Mouse (Mus musculus): ENCODE measurements at regions not wholly inside any gene's neighbourhood (a gene's known extent, or its start where the extent isn't known, plus 50 kb on each side); places are given as distances from the start of the nearest gene placed in this dataset.

DNA sequence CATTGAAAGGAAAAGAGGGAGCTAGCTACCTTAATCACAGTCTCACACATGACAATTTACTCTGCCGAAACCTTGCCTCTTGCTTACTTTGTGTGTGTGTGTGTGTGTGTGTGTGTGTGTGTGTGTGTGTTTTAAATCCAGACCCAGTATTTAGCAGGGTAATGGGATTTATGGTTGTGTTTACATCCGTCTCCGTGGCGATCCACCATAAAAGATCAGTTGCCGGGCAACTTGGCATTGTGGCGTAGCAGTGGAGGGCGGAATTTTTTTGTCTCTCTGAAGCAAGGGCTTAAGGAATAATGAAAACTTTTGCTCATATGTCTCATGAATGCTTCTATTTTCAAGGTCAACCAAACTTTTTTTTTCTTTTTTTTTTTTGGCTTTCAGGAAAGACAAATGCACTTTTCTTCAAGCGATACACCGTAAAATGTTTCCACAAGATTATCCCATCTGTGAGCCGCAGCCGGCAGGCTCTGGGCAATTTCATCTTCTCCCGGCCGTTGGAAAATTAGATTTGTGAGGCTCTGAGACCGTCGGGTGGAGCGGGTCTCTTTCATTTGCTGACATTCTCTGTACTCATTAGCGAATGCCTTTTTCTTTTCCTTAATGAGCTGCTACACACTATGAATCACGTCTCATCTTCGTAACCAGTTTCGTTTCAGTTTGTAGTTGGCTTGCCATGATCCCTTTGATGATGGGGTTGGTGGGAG is 53.9 kb upstream of the Ptch1 start:
- no peak for ATAC-seq (replicated peaks; ENCODE audit: poor library complexity, severe bottlenecking)

DNA sequence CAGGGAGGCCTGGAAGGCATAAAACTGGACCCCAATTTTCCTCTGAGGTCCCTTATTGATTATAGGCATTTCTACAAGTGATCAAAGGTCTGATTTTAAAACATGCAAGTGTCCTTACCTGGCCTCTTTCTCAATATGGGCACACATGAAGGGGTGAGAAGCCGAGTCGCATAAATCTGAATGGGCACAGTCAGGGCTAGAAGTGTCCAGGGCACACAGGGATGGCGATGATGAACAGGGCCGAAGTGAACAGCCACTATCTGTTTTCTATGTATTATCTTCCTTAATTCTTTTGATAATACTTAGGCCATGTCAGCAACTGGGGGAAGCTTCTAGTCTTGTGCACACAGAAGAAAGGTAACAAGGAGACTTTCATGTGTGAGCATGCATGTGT is 54.5 kb upstream of the Ptch1 start:
- no peak for ATAC-seq (replicated peaks; ENCODE audit: poor library complexity, severe bottlenecking)

DNA sequence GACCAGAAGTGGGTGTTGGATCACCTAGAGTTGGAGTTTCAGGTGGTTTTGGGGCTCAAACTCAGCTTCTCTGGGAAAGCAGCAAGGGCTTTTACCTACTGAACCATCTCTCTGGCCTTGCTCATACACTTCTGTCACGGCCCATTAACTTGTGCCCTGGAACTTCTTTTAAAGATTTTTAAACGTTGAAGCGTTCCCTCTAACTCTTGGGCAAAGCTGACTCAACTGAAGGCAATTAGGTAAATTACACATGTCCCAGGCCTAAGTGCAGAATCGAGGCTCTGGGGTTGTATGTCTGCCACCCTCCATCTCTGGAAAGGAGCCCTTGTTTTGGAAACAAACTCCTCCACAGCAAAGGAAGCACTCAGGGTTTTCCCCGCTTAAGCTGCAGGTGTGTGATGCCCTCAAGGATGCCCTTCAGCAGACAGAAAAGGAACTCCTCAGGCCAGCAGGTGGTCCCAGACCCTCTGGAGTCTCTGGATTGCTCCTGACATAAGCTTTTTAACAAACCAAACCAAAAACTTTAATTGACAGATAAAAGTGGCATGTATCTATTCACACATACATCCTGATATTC is 58.5 kb upstream of the Ptch1 start:
- no peak for ATAC-seq (replicated peaks; ENCODE audit: poor library complexity, severe bottlenecking)

DNA sequence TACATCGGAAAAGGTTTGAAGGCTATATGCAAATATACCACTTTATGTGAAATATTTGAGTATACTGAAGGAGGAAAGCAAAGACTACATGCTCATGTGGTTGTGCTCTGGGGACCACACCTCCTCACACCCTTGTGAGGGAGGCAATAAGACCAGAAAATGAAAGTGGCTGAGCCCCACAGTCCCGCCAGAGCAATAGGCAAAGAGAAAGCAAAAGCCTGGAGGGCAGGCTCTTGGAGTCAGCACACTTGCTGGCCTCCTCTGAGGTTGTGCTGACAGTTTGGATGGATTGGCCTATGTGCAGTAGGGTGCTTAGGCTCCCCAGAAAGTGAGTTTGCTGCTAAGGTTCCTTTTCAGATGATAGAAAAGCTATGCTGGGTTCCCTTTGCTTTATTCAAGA is 60.9 kb upstream of the Ptch1 start:
- ATAC-seq (replicated peaks; ENCODE audit: poor library complexity, severe bottlenecking): no peak

GRCm38 (mm10) chr13:63641649-63642226 is 68.3 kb upstream of the Ptch1 start:
- ATAC-seq (replicated peaks; ENCODE audit: poor library complexity, severe bottlenecking): no peak

DNA sequence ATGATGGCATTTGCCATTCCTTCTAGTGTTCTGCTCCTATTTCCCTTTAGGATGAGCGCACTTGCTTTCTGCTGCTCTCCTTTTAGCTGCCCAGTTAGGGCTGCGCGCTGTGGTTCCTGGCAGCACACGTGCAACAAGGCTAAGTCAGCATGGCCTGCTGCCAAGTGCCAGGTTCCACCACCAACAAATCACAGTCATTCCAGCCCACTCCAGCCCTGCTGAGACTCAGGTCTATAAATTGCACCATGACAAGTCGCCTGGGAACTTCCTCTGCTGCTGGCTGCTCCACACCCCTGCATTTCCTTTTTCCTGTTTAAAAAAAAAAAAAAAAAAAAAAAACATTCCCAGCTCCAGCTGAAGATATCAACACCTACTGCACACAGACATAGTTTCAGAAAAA is 69.2 kb upstream of the Ptch1 start:
- peak; percentile 48; the same call in 1 of the 2 replicates for ATAC-seq (replicated peaks; ENCODE audit: poor library complexity, severe bottlenecking)

DNA sequence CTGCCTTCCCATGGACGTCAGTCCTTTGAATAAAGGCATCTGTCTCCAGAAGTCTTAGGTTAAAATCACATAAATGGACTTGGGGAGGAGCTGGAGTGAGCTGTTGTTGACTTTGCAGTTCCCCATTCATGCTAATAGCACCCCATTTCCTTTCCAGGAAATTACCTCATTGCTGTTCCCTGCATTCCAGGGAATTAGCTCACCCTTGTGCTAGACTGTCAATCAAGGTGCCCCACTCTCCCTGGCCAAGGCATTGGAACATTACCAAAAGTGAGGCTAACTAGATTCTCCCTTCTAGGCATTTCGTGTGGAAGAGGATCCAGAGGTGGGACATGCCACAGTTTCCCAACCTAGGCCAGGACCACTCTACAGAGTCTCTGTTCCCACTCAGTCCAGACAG is 70.0 kb upstream of the Ptch1 start:
- no peak for ATAC-seq (replicated peaks; ENCODE audit: poor library complexity, severe bottlenecking)

DNA sequence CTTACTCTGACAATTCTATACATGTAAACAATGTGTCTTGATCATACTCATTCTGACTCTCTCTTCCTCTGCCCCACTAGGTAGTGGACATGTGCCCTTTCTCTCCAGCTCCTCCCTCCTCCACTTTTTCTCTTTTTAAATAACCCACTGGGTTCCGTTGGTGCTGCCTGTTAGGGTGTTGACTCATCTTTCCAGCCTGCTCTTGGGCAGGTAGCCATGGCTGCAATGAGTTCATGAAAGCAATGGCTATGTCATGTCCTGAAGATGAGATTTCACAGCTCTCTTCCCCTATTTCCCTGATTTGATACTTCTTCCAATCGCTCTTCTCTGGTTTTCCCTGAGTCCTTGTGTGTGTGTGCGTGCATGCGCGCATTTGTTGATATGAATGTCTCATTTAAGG is 70.9 kb upstream of the Ptch1 start:
- no peak for ATAC-seq (replicated peaks; ENCODE audit: poor library complexity, severe bottlenecking)

- ATAC-seq (replicated peaks; ENCODE audit: poor library complexity, severe bottlenecking): no peak
These were observed 75.8 kb upstream of the Ptch1 start for GRCm38 (mm10) chr13:63649058-63649647.

DNA sequence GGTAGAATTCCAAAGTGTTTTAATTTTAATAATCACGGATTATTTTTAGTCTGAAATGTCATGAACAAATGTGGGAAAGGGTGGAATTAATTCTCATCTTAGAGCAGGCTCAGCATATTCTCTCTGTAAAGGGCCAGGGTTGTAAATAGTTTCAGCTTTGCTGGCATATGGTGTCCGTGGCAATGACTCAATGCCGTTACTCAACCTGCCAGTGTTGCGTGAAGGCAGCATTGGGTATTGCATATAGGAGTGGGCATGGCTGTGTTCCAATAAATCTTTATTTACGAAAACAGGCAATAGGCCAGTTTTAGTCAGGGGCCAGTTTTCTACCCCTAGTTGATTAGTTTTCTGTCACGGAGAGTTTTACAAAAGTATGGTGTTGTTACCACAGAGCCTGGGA is 81.1 kb upstream of the Ptch1 start:
- no peak for ATAC-seq (replicated peaks; ENCODE audit: poor library complexity, severe bottlenecking)

DNA sequence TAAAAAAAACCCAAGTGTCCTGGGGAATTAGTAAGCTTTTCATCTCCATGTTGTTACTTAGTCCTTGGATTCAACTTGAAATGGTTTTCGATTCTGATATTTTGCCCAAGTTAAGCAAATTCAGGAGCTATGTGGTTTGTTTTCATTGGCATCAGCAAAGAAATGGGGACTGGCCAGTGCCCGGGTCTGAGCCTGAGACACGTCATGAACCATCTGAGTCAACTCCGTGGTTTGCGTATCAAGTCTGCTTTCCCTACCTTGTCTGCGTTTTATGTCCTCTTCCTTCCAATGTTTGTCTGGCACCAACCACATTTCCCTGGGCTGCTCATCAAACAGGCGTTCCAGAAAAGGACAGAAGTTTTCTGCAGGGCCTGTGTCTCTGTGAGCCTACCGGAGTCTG is 83.7 kb upstream of the Ptch1 start:
- ATAC-seq (replicated peaks; ENCODE audit: poor library complexity, severe bottlenecking): no peak

DNA sequence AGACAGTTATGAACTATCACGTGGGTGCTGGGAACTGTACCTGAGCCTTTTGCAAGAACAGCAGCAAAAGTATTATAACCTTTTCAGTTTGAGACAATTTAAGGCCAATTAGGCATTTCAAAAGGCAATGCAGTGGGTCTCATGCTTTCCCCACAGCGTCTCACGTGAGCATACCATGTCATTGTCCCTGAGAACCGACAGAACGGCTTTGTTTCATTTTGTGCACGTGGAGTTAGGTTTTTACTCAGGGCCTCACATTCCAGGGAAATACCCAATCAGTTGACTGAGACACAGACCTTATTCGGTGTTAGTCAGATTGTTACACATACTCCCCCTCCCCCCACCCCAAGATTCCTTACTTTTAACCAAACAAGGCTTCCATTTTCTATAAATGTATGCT is 86.0 kb upstream of the Ptch1 start:
- no peak for ATAC-seq (replicated peaks; ENCODE audit: poor library complexity, severe bottlenecking)

- ATAC-seq (replicated peaks; ENCODE audit: poor library complexity, severe bottlenecking): no peak
These were observed 87.0 kb upstream of the Ptch1 start for GRCm38 (mm10) chr13:63660431-63660830.

- ATAC-seq (replicated peaks; ENCODE audit: poor library complexity, severe bottlenecking): no peak
These were observed 95.2 kb upstream of the Ptch1 start for GRCm38 (mm10) chr13:63668576-63668975.

DNA sequence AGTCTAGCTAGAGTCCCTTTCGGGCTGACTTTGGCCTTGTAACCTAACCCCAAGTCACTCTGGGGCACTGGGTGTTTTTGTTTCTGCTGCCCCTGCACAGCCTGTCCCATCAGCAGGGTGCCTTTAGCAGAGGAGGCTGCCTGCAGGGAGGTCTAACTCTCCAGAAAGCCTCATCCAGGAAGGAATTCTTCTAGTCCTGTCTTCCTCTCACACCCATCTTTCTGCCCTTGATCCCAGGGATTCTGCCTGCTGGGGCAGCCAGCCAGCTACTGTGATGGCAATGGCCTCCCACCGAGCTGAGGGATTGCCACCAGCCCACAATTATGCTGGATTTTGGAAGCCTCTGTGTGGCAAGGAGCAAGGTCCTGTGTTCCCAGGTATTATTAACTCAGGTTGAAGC is 95.6 kb upstream of the Ptch1 start:
- ATAC-seq (replicated peaks; ENCODE audit: poor library complexity, severe bottlenecking): no peak

DNA sequence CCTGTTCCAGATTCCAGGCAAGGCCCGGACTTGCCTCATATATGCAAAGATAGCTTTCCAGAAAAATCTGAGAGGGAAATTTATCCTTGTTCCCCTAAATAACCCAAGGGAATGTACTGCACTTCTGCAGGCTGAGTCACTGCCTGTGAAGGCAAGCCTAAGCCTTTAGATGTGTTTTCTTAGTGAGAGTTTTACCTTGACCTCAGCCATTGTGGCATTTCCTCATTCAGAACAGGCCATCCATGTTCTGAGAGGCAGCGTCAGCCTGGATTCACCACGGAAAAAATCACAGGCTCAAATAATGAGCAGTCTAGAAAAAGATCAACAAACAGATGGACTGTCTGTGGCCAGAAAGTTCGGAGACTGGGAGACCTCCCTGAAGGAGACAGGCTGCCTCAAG is 99.0 kb upstream of the Ptch1 start:
- no peak for ATAC-seq (replicated peaks; ENCODE audit: poor library complexity, severe bottlenecking)

DNA sequence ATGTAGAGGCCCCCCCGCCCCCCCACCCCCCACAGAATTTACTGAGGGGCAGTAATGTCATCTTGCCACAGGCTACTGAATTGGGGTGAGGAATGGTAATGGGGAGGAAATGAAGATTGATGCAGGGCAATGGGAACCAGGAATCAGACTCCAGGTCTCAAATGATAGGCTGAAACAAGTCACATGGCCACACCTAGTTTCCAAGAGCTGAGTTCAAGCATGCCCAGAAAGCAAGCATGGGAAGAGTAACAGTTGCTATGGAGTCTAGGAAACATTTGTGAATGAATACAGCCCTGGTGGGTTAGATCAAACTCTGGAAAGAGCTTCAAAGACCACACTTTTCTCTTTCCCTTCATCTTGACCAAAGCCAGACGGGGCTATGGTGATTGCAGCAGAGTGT is 104.3 kb upstream of the Ptch1 start:
- ATAC-seq (replicated peaks; ENCODE audit: poor library complexity, severe bottlenecking): no peak

GRCm38 (mm10) chr13:63678265-63679260 is 105.2 kb upstream of the Ptch1 start:
- ATAC-seq (replicated peaks; ENCODE audit: poor library complexity, severe bottlenecking): peak; percentile 22; the same call in 1 of the 2 replicates

GRCm38 (mm10) chr13:63682341-63682740 is 108.9 kb upstream of the Ptch1 start:
- ATAC-seq (replicated peaks; ENCODE audit: poor library complexity, severe bottlenecking): no peak

GRCm38 (mm10) chr13:63691974-63692373 is 118.6 kb upstream of the Ptch1 start:
- no peak for ATAC-seq (replicated peaks; ENCODE audit: poor library complexity, severe bottlenecking)

- no peak for ATAC-seq (replicated peaks; ENCODE audit: poor library complexity, severe bottlenecking)
These were observed 120.2 kb upstream of the Ptch1 start for GRCm38 (mm10) chr13:63693636-63694035.

Data from granulocyte monocyte progenitor cell, adult 5-6 weeks (primary cell).